Mouse (Mus musculus) megakaryocyte-erythroid progenitor cell, adult 5-6 weeks (primary cell): Measurements from ENCODE around the gene Ppl. TPM values are rescaled to one million over a fixed set of nuclear protein-coding genes. Genes with fewer than 3 reads are reported as not detected.

Experiments used
- ATAC-seq: replicated peaks from 2 replicates; pipeline ENCODE4 v1.8.0; 2016; ENCODE audit warnings: mild to moderate bottlenecking, inconsistent platforms; ENCODE audit not compliant: severe bottlenecking, poor library complexity, low FRiP score, low TSS enrichment
- total RNA-seq, 2 experiments: library from RNA; stranded (forward) in 1 of 2; stranded (reverse) in 1 of 2; fragments of 200-1000, 215-1000 nt in 1 of 2; fragments of >200 nt in 1 of 2; fragmentation: Nextera tagmentation in 1 of 2; gene quantifications; 2 replicates each; pipeline ENCODE4 v1.2.3; 2014 to 2017

The Ppl gene
- total RNA-seq (2014; fragmentation: Nextera tagmentation), result not detected in 2 replicates
- total RNA-seq (2017), result not detected in 2 replicates

GRCm38 (mm10) chr16:5132401-5132801 lies at the start of gene Ppl:
Ppl (minus strand) TSS chr16:5132421.
- ATAC-seq, result no peak; the same call in 1 of the 2 replicates

- no peak for ATAC-seq
Observed at GRCm38 (mm10) chr16:5172636-5173035, 40.4 kb upstream of the Ppl start.

- ATAC-seq, result no peak
Observed at GRCm38 (mm10) chr16:5168829-5169228, 36.6 kb upstream of the Ppl start.

GRCm38 (mm10) chr16:5168038-5168437 lies 35.8 kb upstream of the Ppl start:
- ATAC-seq, result no peak

GRCm38 (mm10) chr16:5164327-5164726 lies 32.1 kb upstream of the Ppl start:
- no peak for ATAC-seq

- no peak for ATAC-seq
Observed at GRCm38 (mm10) chr16:5159248-5159647, 27.0 kb upstream of the Ppl start.

GRCm38 (mm10) chr16:5157113-5157512 lies 24.9 kb upstream of the Ppl start:
- no peak for ATAC-seq

GRCm38 (mm10) chr16:5156495-5156894 lies 24.3 kb upstream of the Ppl start:
- ATAC-seq, result no peak

- ATAC-seq, result no peak
Observed at GRCm38 (mm10) chr16:5155014-5155413, 22.8 kb upstream of the Ppl start.

- ATAC-seq, result no peak
Observed at GRCm38 (mm10) chr16:5153299-5154026, 21.2 kb upstream of the Ppl start.

- no peak for ATAC-seq
Observed at GRCm38 (mm10) chr16:5150544-5150943, 18.3 kb upstream of the Ppl start.

GRCm38 (mm10) chr16:5147037-5147385 lies 14.8 kb upstream of the Ppl start, which contains the start of gene Sec14l5:
Sec14l5 (plus strand) TSS chr16:5147109.
- ATAC-seq, result no peak

GRCm38 (mm10) chr16:5146367-5147036 lies 14.3 kb upstream of the Ppl start:
- ATAC-seq, result peak; percentile 97

GRCm38 (mm10) chr16:5145570-5145969 lies 13.3 kb upstream of the Ppl start:
- ATAC-seq, result peak; percentile 71

- ATAC-seq, result no peak
Observed at GRCm38 (mm10) chr16:5139741-5140140, 7.5 kb upstream of the Ppl start.

- ATAC-seq, result no peak
Observed at GRCm38 (mm10) chr16:5137006-5137540, 4.9 kb upstream of the Ppl start.

- no peak for ATAC-seq
Observed at GRCm38 (mm10) chr16:5136505-5136904, 4.3 kb upstream of the Ppl start.

- ATAC-seq, result no peak
Observed at GRCm38 (mm10) chr16:5135551-5136261, 3.5 kb upstream of the Ppl start.

GRCm38 (mm10) chr16:5134623-5135330 lies 2.6 kb upstream of the Ppl start:
- ATAC-seq, result no peak
